Mouse (Mus musculus): ENCODE measurements around the gene Dhx38. TPM values are rescaled to one million over a fixed set of nuclear protein-coding genes. Genes with fewer than 3 reads are reported as not detected.

Gene Dhx38
- polyA plus RNA-seq, 1 experiment from 2014 or later, result 22.1 TPM

DNA sequence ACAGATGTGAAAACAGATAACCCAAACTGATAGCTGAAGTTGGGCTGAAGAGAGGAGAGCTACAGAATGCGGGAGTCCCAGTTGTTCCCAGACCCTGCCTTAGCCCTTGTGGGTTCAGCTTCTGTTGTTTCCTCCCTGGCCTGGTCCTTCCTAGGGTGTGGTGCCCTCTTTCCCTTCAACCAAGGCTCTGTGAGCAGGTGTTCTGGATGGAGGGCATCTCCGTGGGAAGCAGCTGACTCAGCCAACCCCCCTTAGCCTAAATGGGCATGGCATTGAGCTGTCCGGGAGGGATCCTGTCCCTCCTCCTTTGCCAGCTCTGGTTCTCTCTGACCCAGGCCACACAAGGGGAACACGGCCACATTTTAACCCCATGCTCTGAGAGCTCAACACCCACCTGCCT lies 10.7 kb upstream of the Dhx38 start:
- ATAC-seq (replicated peaks; ENCODE audit: low FRiP score, low TSS enrichment, low read depth), result no peak
- Histone ChIP-seq H3K4me2 (ENCODE audit: low read length) (no peak overlapping the region), H3K4me1 (replicated peaks; ENCODE audit: control insufficient read depth, insufficient read depth, low read length) (no peaks in the 10 kb centered on the region), H3K9me3 (ENCODE audit: control insufficient read depth, low read length) (no peaks in the 10 kb centered on the region), H3K27ac (ENCODE audit: low read depth) (no peak overlapping the region), H3K9ac (ENCODE audit: low read length) (no peak overlapping the region), H3K27me3 (replicated peaks; ENCODE audit: control insufficient read depth, insufficient read depth, low read length) (no peaks in the 10 kb centered on the region), H3K36me3 (ENCODE audit: control insufficient read depth, insufficient read depth, low read length) (no peaks in the 10 kb centered on the region), H3K4me3 (ENCODE audit: low read depth, low read length) (no peak overlapping the region)
- DNase-seq (ENCODE audit: low spot score), result no peak
- WGBS, result 62% methylated on average over 4 of the region's 4 CpGs

DNA sequence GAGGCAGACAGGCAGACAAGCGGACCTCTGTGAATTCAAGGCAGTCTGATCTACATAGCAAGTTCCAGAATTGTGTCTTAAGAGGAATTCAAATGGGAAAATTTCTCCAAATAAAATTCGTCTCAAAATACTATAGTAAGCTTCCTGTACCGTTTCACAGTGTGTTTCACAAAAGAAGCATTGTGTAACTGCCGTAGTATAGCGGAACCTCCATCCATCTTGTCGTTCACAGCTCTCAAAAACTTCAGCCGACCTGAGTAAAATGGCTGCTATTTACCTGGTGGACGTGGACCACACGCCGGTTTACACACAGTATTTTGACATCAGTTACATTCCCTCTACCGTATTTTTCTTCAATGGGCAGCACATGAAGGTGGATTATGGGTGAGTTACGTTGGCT lies 5.5 kb upstream of the Dhx38 start:
- no peak for DNase-seq (ENCODE audit: low spot score)
- Histone ChIP-seq H3K27me3 (replicated peaks; ENCODE audit: control insufficient read depth, insufficient read depth, low read length) (no peaks in the 10 kb centered on the region), H3K4me3 (ENCODE audit: low read depth, low read length) (no peak overlapping the region), H3K4me1 (replicated peaks; ENCODE audit: control insufficient read depth, insufficient read depth, low read length) (no peaks in the 10 kb centered on the region), H3K36me3 (ENCODE audit: control insufficient read depth, insufficient read depth, low read length) (peaks cover 14% of the 10 kb centered on the region; the same call in 1 of the 2 replicates), H3K27ac (ENCODE audit: low read depth) (no peak overlapping the region), H3K4me2 (ENCODE audit: low read length) (no peak overlapping the region), H3K9ac (ENCODE audit: low read length) (no peak overlapping the region), H3K9me3 (ENCODE audit: control insufficient read depth, low read length) (no peaks in the 10 kb centered on the region)
- WGBS, result 90% methylated on average over 12 of the region's 12 CpGs
- no peak for ATAC-seq (replicated peaks; ENCODE audit: low FRiP score, low TSS enrichment, low read depth)

DNA sequence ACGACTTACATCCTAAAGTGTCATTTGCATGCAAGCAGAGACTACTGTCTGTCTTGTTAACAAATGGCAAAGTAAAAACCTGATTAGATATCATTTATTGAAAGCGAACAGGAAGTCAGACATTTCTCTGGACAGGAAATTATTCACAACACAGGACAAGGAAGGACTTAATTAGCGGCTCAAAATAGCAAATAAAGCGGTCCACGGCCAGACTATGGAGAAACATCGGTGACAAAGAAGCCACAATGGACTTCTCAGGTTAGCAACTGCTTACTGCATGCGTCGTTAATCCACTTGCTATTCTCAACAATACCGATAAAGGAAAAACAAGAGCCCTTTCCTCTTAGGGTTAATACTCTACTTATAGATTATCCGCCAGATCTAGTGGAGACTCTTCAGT lies 895 bp downstream of the Dhx38 start:
- ATAC-seq (replicated peaks; ENCODE audit: low FRiP score, low TSS enrichment, low read depth) (no peak), DNase-seq (ENCODE audit: low spot score) (no peak)
- Histone ChIP-seq H3K27me3 (replicated peaks; ENCODE audit: control insufficient read depth, insufficient read depth, low read length) (no peaks in the 10 kb centered on the region), H3K36me3 (ENCODE audit: control insufficient read depth, insufficient read depth, low read length) (peaks cover 33% of the 10 kb centered on the region), H3K4me3 (ENCODE audit: low read depth, low read length) (peak overlapping the region; percentile 100), H3K9me3 (ENCODE audit: control insufficient read depth, low read length) (no peaks in the 10 kb centered on the region), H3K27ac (ENCODE audit: low read depth) (peak overlapping the region; percentile 92), H3K4me1 (replicated peaks; ENCODE audit: control insufficient read depth, insufficient read depth, low read length) (peaks cover 8% of the 10 kb centered on the region), H3K4me2 (ENCODE audit: low read length) (peak overlapping the region; percentile 99), H3K9ac (ENCODE audit: low read length) (peak overlapping the region; percentile 97)
- 5% methylated on average over 10 of the region's 10 CpGs for WGBS

DNA sequence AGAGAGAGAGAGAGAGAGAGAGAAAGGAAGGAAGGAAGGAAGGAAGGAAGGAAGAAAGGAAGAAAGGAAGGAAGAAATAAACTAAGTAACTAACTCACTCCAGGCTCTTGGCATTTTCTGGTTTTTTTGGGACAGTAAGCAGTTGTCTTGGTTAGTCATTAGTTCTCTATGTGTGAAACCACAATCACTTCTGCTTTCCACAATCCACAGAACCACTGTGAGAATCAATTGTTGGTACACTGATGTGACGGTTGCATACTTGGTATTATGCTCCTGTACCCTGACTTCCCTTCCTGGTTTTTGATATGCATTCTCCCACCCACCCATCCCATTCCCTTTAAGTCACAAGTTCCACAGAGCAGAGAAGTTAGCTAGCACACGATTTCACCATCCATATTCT lies 1.8 kb downstream of the Dhx38 start:
- H3K9me3 ChIP-seq (ENCODE audit: control insufficient read depth, low read length), result no peaks in the 10 kb centered on the region
- ATAC-seq (replicated peaks; ENCODE audit: low FRiP score, low TSS enrichment, low read depth) (no peak), DNase-seq (ENCODE audit: low spot score) (no peak)
- WGBS, result 86% methylated on average over 2 of the region's 2 CpGs
- H3K27ac ChIP-seq (ENCODE audit: low read depth), result no peak overlapping the region
- H3K4me1 ChIP-seq (replicated peaks; ENCODE audit: control insufficient read depth, insufficient read depth, low read length), result peaks cover 8% of the 10 kb centered on the region
- peaks cover 38% of the 10 kb centered on the region for H3K36me3 ChIP-seq (ENCODE audit: control insufficient read depth, insufficient read depth, low read length)
- H3K4me2 ChIP-seq (ENCODE audit: low read length), result no peak overlapping the region
- no peak overlapping the region for H3K9ac ChIP-seq (ENCODE audit: low read length)
- no peaks in the 10 kb centered on the region for H3K27me3 ChIP-seq (replicated peaks; ENCODE audit: control insufficient read depth, insufficient read depth, low read length)
- H3K4me3 ChIP-seq (ENCODE audit: low read depth, low read length), result 0 out of 2 replicates have a peak overlapping the region, but pooled peaks have one; percentile 100

DNA sequence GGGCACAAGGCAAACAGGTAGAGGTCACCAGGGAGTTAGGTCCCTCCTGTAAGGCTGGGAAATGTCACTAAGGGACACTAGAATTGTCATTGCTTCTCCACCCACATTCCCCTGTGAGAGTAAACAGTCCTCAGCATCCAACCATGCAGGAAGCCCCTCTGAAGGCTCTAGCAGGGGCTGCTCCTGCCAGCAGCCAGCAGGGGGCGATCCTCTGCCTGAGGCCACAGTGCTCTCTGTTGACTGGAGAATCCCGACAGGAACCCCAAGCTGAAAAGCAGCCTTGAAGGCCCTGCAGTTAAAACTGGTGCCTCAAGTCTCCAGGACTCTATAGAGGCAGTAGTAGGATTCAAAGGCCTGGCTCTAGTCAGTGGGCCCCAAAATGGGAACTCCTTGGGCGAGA lies 14.0 kb downstream of the Dhx38 start:
- Histone ChIP-seq H3K4me3 (ENCODE audit: low read depth, low read length) (no peak overlapping the region), H3K9ac (ENCODE audit: low read length) (no peak overlapping the region), H3K27me3 (replicated peaks; ENCODE audit: control insufficient read depth, insufficient read depth, low read length) (no peaks in the 10 kb centered on the region), H3K36me3 (ENCODE audit: control insufficient read depth, insufficient read depth, low read length) (peaks cover 97% of the 10 kb centered on the region), H3K4me1 (replicated peaks; ENCODE audit: control insufficient read depth, insufficient read depth, low read length) (no peaks in the 10 kb centered on the region), H3K9me3 (ENCODE audit: control insufficient read depth, low read length) (no peaks in the 10 kb centered on the region), H3K27ac (ENCODE audit: low read depth) (no peak overlapping the region), H3K4me2 (ENCODE audit: low read length) (no peak overlapping the region)
- 51% methylated on average over 3 of the region's 3 CpGs for whole genome bisulfite sequencing
- peak; percentile 62 for DNase-seq (ENCODE audit: low spot score)
- ATAC-seq (replicated peaks; ENCODE audit: low FRiP score, low TSS enrichment, low read depth), result no peak

DNA sequence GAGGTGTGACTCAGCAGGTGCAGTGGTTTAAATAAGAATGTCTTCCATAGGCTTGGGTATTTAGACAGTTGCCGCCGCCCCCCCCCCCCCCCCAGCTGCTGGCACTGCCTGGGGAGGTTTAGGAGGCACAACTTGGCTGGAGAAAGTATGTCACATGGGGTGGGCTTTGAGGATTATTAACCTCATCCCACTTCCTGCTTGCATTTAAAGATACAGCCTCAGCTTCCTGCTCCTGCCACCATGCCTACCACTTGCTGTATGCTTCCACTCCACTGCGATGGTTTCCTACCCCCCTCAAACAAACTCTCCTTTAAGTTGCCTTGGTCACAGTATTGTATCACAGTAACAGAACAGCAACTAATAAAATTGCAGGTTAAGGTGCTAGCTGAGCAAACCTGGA lies 21.6 kb downstream of the Dhx38 start:
- DNase-seq (ENCODE audit: low spot score), result no peak
- no peaks in the 10 kb centered on the region for H3K27me3 ChIP-seq (replicated peaks; ENCODE audit: control insufficient read depth, insufficient read depth, low read length)
- H3K27ac ChIP-seq (ENCODE audit: low read depth), result no peak overlapping the region
- H3K4me1 ChIP-seq (replicated peaks; ENCODE audit: control insufficient read depth, insufficient read depth, low read length), result no peaks in the 10 kb centered on the region
- H3K4me3 ChIP-seq (ENCODE audit: low read depth, low read length), result no peak overlapping the region
- no peak overlapping the region for H3K9ac ChIP-seq (ENCODE audit: low read length)
- ATAC-seq (replicated peaks; ENCODE audit: low FRiP score, low TSS enrichment, low read depth), result no peak
- no peak overlapping the region for H3K4me2 ChIP-seq (ENCODE audit: low read length)
- H3K36me3 ChIP-seq (ENCODE audit: control insufficient read depth, insufficient read depth, low read length), result peaks cover 25% of the 10 kb centered on the region
- no peaks in the 10 kb centered on the region for H3K9me3 ChIP-seq (ENCODE audit: control insufficient read depth, low read length)
- 57% methylated on average over 2 of the region's 3 CpGs for WGBS

DNA sequence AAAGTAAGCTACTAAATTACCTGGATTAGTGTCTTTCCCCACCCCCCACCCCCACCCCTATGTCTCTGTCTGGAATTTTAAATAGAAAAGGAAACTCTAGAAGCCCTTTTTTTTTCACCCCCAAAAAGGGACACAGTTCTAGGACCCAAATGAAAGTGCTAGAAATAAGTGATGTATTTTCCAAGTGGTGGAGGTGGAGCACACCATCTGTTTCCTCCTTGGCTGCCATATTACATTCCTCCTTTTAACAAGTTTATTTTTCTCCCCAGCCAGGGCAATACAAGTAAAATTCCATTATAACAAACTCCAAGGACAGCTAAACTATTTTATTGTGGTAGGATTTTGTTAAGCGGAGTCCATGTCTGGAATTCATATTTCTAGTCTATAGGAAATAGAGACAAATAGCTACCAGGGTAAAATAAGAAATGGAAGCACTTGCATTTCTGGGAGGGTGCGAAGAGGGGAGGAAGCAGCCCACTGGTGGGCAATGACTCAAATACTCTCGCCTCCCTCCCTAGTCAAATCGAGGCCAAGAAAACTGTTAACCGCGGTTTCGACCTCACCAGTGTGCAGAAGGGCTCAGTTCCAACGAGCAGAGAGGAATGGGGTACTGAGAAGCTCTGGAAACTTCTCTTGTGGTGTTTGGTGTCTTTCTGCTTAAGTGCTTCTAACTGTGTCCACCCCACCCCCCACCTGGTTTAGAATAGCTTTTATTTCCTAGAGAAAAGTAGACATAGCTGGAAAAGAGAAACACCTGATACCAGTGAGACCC lies 22.7 kb downstream of the Dhx38 start:
- no peaks in the 10 kb centered on the region for H3K4me1 ChIP-seq (replicated peaks; ENCODE audit: control insufficient read depth, insufficient read depth, low read length)
- ATAC-seq (replicated peaks; ENCODE audit: low FRiP score, low TSS enrichment, low read depth) (no peak), DNase-seq (ENCODE audit: low spot score) (no peak)
- no peak overlapping the region for H3K4me2 ChIP-seq (ENCODE audit: low read length)
- H3K27me3 ChIP-seq (replicated peaks; ENCODE audit: control insufficient read depth, insufficient read depth, low read length), result no peaks in the 10 kb centered on the region
- peaks cover 14% of the 10 kb centered on the region for H3K36me3 ChIP-seq (ENCODE audit: control insufficient read depth, insufficient read depth, low read length)
- 77% methylated on average over 8 of the region's 8 CpGs for WGBS
- H3K9me3 ChIP-seq (ENCODE audit: control insufficient read depth, low read length), result no peaks in the 10 kb centered on the region
- no peak overlapping the region for H3K9ac ChIP-seq (ENCODE audit: low read length)
- H3K4me3 ChIP-seq (ENCODE audit: low read depth, low read length), result no peak overlapping the region
- no peak overlapping the region for H3K27ac ChIP-seq (ENCODE audit: low read depth)

DNA sequence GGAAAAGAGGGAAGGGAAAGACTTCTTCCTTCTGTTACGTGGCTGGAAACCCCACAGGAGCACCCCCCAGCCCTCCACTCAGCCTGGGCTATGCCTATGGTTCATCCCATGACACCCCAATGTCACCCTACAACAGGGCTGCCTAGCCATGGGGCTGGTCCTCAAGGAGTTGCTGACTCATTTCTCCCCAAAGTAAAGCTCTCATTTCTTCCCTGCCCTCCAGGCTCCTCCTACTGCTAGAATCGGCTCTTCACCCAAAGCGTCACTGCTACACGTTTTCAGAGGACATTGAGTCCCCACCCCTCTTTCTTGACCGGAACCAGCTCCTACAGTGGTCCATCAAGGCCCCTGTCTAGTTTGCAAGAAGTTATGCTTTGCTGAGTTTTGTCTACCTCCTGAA lies 23.5 kb downstream of the Dhx38 start:
- WGBS, result 69% methylated on average over 5 of the region's 5 CpGs
- H3K4me3 ChIP-seq (ENCODE audit: low read depth, low read length), result no peak overlapping the region
- H3K36me3 ChIP-seq (ENCODE audit: control insufficient read depth, insufficient read depth, low read length), result peaks cover 6% of the 10 kb centered on the region
- DNase-seq (ENCODE audit: low spot score), result no peak
- H3K4me1 ChIP-seq (replicated peaks; ENCODE audit: control insufficient read depth, insufficient read depth, low read length), result no peaks in the 10 kb centered on the region
- no peaks in the 10 kb centered on the region for H3K9me3 ChIP-seq (ENCODE audit: control insufficient read depth, low read length)
- H3K4me2 ChIP-seq (ENCODE audit: low read length), result no peak overlapping the region
- H3K27ac ChIP-seq (ENCODE audit: low read depth), result no peak overlapping the region
- no peak overlapping the region for H3K9ac ChIP-seq (ENCODE audit: low read length)
- ATAC-seq (replicated peaks; ENCODE audit: low FRiP score, low TSS enrichment, low read depth), result no peak
- no peaks in the 10 kb centered on the region for H3K27me3 ChIP-seq (replicated peaks; ENCODE audit: control insufficient read depth, insufficient read depth, low read length)

DNA sequence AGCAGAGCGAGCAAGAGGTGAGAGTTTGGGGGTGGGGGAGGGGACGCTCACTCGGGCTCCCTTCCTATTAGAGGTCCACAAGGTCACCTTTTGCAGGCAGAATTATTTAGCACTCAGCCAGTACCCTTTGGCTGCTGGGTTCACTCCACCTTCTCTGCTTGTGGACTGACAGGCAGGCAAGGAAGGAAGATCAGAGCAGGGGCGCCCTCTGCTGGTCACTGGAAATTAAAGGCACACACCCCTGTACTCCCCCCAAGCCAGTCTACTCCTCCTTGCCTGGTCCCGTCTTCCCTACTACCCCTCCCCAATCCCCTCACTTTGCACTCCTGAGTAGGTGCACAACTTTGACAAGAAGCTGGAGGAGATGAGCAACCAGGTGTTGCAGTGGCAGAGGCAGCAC lies 29.0 kb downstream of the Dhx38 start:
- H3K4me2 ChIP-seq (ENCODE audit: low read length), result peak overlapping the region; percentile 37
- H3K9me3 ChIP-seq (ENCODE audit: control insufficient read depth, low read length), result no peaks in the 10 kb centered on the region
- ATAC-seq (replicated peaks; ENCODE audit: low FRiP score, low TSS enrichment, low read depth) (peak; percentile 77), DNase-seq (ENCODE audit: low spot score) (peak; percentile 93)
- 5% methylated on average over 5 of the region's 5 CpGs for WGBS
- no peak overlapping the region for H3K27ac ChIP-seq (ENCODE audit: low read depth)
- H3K4me1 ChIP-seq (replicated peaks; ENCODE audit: control insufficient read depth, insufficient read depth, low read length), result no peaks in the 10 kb centered on the region
- no peaks in the 10 kb centered on the region for H3K27me3 ChIP-seq (replicated peaks; ENCODE audit: control insufficient read depth, insufficient read depth, low read length)
- H3K4me3 ChIP-seq (ENCODE audit: low read depth, low read length), result 0 out of 2 replicates have a peak overlapping the region, but pooled peaks have one; percentile 10
- no peaks in the 10 kb centered on the region for H3K36me3 ChIP-seq (ENCODE audit: control insufficient read depth, insufficient read depth, low read length)
- H3K9ac ChIP-seq (ENCODE audit: low read length), result no peak overlapping the region

All from intestine, embryonic 14.5 days (tissue).